Mouse (Mus musculus) hindbrain, embryonic 12.5 days (tissue): ENCODE measurements around the gene 1810037I17Rik. TPM values are rescaled to one million over a fixed set of nuclear protein-coding genes. Genes with fewer than 3 reads are reported as not detected.

Experiments
- ATAC-seq: fragments of 200-750 bp; cut with Nextera tagmentation; 2 replicates; pipeline ENCODE4 v1.8.0; 2017; ENCODE audit warnings: moderate TSS enrichment; ENCODE audit not compliant: low FRiP score
- H3K27ac ChIP-seq: fragments of 300-500 bp; sonication (generic); 2 replicates; pipeline ENCODE4 v1.5.1; 2016; ENCODE audit warnings: mild to moderate bottlenecking
- H3K27me3 ChIP-seq: fragments of 300-500 bp; sonication (generic); 2 replicates; pipeline ENCODE4 v1.6.1; 2016; ENCODE audit warnings: mild to moderate bottlenecking
- H3K36me3 ChIP-seq: fragments of 300-500 bp; sonication (generic); 2 replicates; pipeline ENCODE4 v1.6.1; 2016; ENCODE audit warnings: mild to moderate bottlenecking
- H3K4me1 ChIP-seq: fragments of 300-500 bp; sonication (generic); 2 replicates; pipeline ENCODE4 v1.6.1; 2016
- H3K4me2 ChIP-seq: fragments of 300-500 bp; sonication (generic); replicated peaks from 2 replicates; pipeline ENCODE4 v1.6.1; 2016; ENCODE audit warnings: mild to moderate bottlenecking
- H3K4me3 ChIP-seq: fragments of 300-500 bp; sonication (generic); 2 replicates; pipeline ENCODE4 v1.5.1; 2016; ENCODE audit warnings: mild to moderate bottlenecking
- H3K9ac ChIP-seq: fragments of 300-500 bp; sonication (generic); 2 replicates; pipeline ENCODE4 v1.6.1; 2016; ENCODE audit warnings: mild to moderate bottlenecking, moderate library complexity
- H3K9me3 ChIP-seq: fragments of 300-500 bp; sonication (generic); replicated peaks from 2 replicates; pipeline ENCODE4 v1.6.1; 2016; ENCODE audit warnings: mild to moderate bottlenecking
- WGBS: fragments of 180-500 bp; shearing (Covaris S2); methylation state at CpG from one replicate; pipeline ENCODE4 v1.1.7; 2016; 5-methylcytosine and 5-hydroxymethylcytosine counted together
- polyA plus RNA-seq: library from polyadenylated mRNA; unstranded; fragments of >200 nt; fragmentation: Nextera tagmentation; extraction: Ambion mirVana; gene quantifications from 2 replicates; pipeline ENCODE4 v1.2.1, GENCODE M21; 2016

1810037I17Rik gene
- polyA plus RNA-seq, 1 experiment from 2014 or later = 101 TPM

DNA sequence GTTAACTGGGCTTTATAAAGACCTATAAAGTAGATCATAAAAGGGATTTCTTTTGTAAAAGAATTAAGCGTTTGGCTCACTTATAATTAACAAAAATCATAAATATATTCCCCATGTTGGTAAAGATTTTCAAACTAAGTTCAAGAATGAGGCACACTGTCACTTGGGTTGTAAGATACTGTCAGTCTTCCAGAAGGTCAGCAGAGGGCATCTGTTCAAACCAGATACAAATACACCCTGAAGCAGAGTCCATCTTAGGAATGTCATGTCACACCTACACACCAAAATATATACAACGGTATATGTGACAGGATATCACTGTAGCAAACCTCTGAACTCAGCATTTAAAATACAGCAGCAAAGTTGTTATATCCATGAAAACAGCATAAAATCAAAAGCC is 26.1 kb downstream of the 1810037I17Rik start:
- H3K27ac ChIP-seq = no peak overlapping the region
- no peaks in the 10 kb centered on the region for H3K4me1 ChIP-seq
- no peak overlapping the region for H3K9ac ChIP-seq
- peaks cover 11% of the 10 kb centered on the region for H3K36me3 ChIP-seq
- ATAC-seq = no peak
- H3K4me2 ChIP-seq = no peak overlapping the region
- H3K27me3 ChIP-seq = no peaks in the 10 kb centered on the region
- 91% methylated on average over 2 of the region's 2 CpGs for WGBS
- no peaks in the 10 kb centered on the region for H3K9me3 ChIP-seq
- H3K4me3 ChIP-seq = no peak overlapping the region

DNA sequence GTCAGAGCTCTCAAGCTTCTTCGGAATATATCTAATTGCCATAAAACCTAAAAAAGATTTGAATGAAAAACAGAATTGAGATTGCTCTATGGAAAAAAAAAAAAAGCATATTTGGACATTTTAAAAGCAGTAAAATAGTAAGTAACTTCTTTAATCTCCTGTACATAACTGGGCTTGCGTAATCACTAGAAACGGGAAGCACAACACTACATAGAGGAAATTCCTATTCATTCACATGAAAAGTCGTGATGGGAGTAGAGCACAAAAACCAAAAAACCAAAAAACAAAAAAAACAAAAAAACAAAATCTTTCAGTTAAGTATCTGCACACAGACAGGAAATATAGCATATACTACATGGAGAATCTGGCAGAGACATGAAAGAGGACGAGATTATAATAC is 40.3 kb downstream of the 1810037I17Rik start:
- ATAC-seq = no peak
- 93% methylated on average over 5 of the region's 5 CpGs for WGBS
- Histone ChIP-seq H3K9ac (no peak overlapping the region), H3K9me3 (no peaks in the 10 kb centered on the region), H3K36me3 (peaks cover 9% of the 10 kb centered on the region; the same call in 1 of the 2 replicates), H3K27ac (no peak overlapping the region), H3K4me1 (no peaks in the 10 kb centered on the region), H3K27me3 (no peaks in the 10 kb centered on the region), H3K4me2 (no peak overlapping the region), H3K4me3 (no peak overlapping the region)

GRCm38 (mm10) chr3:122968391-122968790 is 44.4 kb downstream of the 1810037I17Rik start:
- H3K4me1 ChIP-seq = no peaks in the 10 kb centered on the region
- H3K27me3 ChIP-seq = no peaks in the 10 kb centered on the region
- H3K36me3 ChIP-seq = peaks cover 6% of the 10 kb centered on the region; the same call in 1 of the 2 replicates
- no peak overlapping the region for H3K9ac ChIP-seq
- WGBS = 96% methylated on average over 9 of the region's 9 CpGs
- no peaks in the 10 kb centered on the region for H3K9me3 ChIP-seq
- no peak for ATAC-seq
- no peak overlapping the region for H3K27ac ChIP-seq
- no peak overlapping the region for H3K4me3 ChIP-seq
- no peak overlapping the region for H3K4me2 ChIP-seq

GRCm38 (mm10) chr3:122972126-122972822 is 48.3 kb downstream of the 1810037I17Rik start:
- H3K4me3 ChIP-seq = no peak overlapping the region
- no peak for ATAC-seq
- H3K4me2 ChIP-seq = no peak overlapping the region
- no peaks in the 10 kb centered on the region for H3K4me1 ChIP-seq
- WGBS = 62% methylated on average over 3 of the region's 3 CpGs
- H3K9me3 ChIP-seq = no peaks in the 10 kb centered on the region
- H3K9ac ChIP-seq = no peak overlapping the region
- H3K36me3 ChIP-seq = peaks cover 6% of the 10 kb centered on the region; the same call in 1 of the 2 replicates
- H3K27ac ChIP-seq = no peak overlapping the region
- no peaks in the 10 kb centered on the region for H3K27me3 ChIP-seq

DNA sequence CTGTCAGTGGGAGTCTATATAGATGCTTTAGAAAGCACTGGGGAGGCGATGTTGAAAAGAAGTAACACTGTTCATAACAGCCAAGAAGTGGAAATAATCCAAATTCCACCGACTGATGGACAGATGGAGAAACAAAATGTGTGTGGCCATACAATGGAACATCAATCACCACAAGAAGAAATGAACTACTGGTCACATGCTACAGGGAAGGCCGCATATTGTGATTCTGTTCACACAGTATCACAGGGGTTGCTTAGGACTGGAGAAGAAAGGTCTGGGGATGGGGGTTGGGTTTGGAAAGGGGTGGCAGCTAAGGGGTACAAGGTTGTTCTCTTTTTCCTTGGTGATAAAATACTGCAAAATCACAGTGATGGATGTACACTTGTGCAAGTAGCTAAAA is 50.8 kb downstream of the 1810037I17Rik start:
- Histone ChIP-seq H3K4me1 (no peaks in the 10 kb centered on the region), H3K4me3 (no peak overlapping the region), H3K4me2 (no peak overlapping the region), H3K9me3 (no peaks in the 10 kb centered on the region), H3K9ac (no peak overlapping the region), H3K36me3 (no peaks in the 10 kb centered on the region; the same call in 1 of the 2 replicates), H3K27me3 (no peaks in the 10 kb centered on the region), H3K27ac (no peak overlapping the region)
- WGBS = 42% methylated on average over 3 of the region's 3 CpGs
- ATAC-seq = no peak

- Histone ChIP-seq H3K27me3 (no peaks in the 10 kb centered on the region), H3K9ac (no peak overlapping the region), H3K4me1 (no peaks in the 10 kb centered on the region), H3K27ac (no peak overlapping the region), H3K36me3 (no peaks in the 10 kb centered on the region; the same call in 1 of the 2 replicates), H3K9me3 (no peaks in the 10 kb centered on the region), H3K4me3 (no peak overlapping the region), H3K4me2 (no peak overlapping the region)
- WGBS = 86% methylated on average over 4 of the region's 4 CpGs
- ATAC-seq = no peak
These were observed 51.4 kb downstream of the 1810037I17Rik start for GRCm38 (mm10) chr3:122975363-122975762.

Other genes starting within 250 kb of the 1810037I17Rik start
- gene Pde5a, start 195.3 kb upstream of the 1810037I17Rik start, polyA plus RNA-seq = 3.7 and 4.2 TPM in 2 replicates
- gene Fabp2, start 29.1 kb upstream of the 1810037I17Rik start, polyA plus RNA-seq = not detected in 2 replicates
- not detected in 2 replicates for gene Gm10959, start 4.8 kb upstream of the 1810037I17Rik start, polyA plus RNA-seq
- 6.0 and 6.2 TPM in 2 replicates for gene Usp53, start 60.3 kb downstream of the 1810037I17Rik start, polyA plus RNA-seq
- gene Myoz2, start 110.8 kb downstream of the 1810037I17Rik start, polyA plus RNA-seq = 0.36 and 3.5 TPM in 2 replicates